Mouse (Mus musculus): ENCODE measurements around the gene Dlk2.

Gene Dlk2

DNA sequence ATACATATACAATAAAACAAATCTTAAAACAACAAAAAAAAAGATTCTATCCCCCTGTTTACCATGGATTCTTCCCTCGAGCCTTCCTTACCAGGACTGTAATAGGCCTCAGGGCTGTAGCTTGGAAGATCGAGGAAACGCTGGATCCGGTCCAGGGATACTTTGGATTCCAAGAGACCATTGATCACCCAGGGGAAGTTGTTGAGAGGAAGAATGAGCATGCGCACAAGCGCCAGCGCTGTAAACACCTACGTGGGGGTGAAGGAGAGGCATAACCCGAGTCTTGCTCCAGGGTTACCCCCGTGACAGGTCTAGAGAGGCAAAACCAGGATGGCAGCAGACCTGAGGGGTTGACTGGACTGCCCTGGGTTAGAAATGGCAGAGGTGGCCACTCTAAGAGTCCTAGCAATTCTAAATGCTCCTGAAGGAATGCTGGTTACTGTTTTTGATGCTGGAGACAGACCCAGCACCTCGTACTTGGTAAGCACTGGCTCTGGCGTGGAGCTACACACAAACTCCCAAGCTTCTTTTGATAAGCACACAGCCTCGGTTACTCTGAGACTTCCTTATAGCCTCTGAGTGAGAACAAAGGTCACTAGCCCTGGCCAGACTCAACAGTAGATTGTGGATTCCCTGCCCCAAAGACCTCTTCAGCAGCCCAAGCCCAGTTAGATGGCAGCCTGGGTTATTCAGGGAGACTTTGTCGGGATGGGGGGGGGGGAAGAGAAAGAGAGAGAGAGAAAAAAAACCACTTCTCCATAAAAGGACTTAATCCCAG lies 25.0 kb downstream of the Dlk2 start:
- no peak for DNase-seq

DNA sequence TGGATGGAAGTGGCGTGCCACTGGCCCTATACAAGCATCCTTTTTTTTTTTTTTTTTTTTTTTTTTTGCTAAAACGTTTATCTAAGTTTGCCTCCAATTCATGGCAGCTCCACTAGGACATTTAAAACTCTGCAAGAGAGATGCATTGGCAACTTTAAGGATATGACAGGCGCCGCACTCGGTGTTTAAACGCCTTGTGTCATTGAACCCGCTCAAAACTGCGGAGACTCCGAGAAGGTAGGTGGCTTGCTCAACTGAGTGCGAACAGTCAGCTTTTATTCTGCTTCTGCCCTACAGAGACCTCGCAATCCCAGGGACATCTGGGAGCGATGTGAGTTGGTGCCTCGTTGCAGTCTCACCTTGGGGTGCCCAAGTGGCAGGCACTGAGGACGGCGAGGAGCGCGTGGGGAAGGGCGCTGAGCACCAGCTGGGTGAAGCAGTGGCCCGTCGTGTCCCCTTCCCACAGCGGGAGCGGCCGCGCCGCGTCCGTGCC lies 30.2 kb downstream of the Dlk2 start:
- no peak for DNase-seq

DNA sequence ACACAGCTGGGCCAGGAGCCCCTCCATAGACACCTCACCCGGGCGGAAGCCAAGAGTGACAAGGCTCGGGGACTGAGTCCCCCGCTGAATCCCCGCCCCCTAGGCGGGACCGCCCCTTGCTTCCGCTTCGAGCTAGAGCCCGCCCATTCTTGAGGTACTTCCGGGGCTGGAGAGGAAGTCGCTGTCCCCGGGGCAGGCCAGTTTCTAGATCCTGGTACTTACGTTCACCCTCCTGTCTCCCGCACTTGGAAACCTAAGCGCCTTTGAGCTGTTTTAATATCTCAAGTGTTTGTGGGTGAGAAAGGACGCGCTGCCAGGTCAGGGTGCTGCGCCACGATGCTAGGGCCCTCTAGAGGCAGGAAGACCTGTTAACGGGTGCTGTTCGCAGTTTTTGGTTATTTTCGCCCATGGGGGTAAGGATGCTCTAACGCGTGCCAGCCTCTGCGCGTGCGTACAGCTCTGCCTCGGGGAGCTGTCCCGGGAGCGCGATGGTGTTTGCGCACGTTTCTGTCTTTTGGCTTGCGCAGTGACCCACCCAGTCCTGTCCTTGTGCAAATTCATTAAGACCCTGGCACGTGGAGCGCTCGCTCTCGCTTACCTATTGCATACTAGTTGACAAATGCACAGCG lies 30.8 kb downstream of the Dlk2 start, which contains the start of gene Abcc10:
TSS of gene Abcc10 (minus strand) at position 447 of the 629 bp plus-strand sequence.
- DNase-seq, result peak; percentile 99

DNA sequence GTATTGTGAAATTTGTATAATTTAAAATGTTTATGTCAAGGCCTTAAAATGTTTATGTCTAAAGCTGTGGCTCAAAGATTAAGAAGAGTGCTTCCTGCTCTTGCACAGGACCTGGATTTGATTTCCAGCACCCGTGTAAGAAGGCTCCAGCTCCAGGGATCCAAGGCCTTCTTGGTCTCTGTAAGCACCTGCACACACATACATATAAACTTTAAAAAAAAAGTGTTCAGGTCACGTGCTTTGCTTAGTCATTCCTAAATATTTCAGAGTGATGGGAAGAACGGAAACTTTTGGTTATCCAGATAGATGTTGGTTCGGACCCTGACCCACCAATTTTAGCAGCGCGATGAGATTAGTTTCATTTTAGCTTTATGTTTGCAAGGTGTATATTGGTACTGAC lies 31.5 kb downstream of the Dlk2 start:
- no peak for DNase-seq

DNA sequence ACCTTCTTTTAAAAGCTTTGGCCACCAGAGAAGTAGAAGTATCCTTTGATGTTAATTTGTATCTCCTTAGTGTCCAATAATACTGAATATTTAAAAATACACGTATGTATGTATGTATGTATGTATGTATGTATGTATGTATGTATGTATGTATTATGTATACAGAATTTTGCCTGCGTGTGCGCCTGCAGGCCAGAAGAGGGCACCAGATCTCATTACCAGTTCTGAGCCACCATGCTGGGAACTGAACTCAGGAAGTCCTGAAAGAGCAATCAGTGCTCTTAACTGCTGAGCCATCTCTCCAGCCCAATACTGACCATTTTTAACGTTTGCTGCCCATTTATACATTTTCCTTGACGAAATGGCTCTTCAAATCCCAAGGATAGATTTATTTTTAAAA lies 39.3 kb downstream of the Dlk2 start:
- peak; percentile 34 for DNase-seq

DNA sequence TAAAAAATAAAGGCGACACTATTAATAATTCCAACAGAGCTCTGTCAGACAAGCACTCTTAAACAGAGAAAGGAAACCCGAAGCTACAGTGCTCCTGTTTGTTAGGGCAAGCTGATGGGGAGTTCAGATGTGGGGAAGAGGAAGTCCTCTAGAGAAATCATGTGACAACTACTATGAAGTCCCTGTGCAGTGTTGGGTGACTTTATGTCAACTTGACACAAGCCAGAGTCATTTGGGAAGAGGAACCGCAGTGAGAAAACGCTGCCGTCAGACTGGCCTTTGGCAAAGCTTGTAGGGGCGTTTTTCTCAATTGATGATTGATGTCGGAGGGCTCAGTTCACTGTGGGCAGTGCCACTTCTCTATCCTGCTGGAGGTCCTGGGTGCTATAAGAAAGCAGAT lies 44.0 kb downstream of the Dlk2 start:
- no peak for DNase-seq

DNA sequence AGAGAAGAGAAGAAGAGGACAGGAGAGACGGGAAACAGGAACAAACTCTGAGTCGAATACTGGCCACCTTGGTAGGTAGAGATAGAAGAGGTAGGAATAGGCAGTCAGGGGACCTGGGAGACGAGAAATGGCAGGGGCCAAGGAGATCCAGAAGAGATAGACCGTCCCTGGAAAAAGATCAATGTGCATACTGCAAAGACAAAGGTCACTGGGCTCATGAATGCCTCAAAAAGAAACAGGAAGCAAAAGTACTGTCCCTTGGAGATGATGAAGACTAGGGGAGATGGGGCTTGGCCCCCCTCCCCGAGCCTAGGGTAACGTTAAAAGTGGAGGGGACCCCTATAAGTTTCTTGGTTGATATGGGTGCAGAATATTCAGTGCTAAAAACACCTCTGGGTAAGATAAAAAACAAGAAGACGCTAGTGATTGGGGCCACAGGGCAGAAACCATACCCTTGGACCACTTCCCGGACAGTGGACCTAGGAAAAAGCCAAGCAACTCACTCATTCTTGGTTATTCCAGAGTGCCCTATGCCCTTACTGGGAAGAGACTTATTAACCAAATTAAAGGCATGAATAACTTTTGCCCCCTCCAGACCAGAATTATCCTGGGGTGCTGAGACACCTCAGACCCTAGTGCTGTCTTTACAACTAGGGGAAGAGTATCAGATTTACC lies 53.9 kb downstream of the Dlk2 start:
- no peak for DNase-seq
